Mouse (Mus musculus): Measurements from ENCODE around the gene Dock6. TPM values are rescaled to one million over a fixed set of nuclear protein-coding genes. Genes with fewer than 3 reads are reported as not detected.

Dock6 gene
- polyA plus RNA-seq, 1 experiment from 2014 or later = 11.8 TPM

DNA sequence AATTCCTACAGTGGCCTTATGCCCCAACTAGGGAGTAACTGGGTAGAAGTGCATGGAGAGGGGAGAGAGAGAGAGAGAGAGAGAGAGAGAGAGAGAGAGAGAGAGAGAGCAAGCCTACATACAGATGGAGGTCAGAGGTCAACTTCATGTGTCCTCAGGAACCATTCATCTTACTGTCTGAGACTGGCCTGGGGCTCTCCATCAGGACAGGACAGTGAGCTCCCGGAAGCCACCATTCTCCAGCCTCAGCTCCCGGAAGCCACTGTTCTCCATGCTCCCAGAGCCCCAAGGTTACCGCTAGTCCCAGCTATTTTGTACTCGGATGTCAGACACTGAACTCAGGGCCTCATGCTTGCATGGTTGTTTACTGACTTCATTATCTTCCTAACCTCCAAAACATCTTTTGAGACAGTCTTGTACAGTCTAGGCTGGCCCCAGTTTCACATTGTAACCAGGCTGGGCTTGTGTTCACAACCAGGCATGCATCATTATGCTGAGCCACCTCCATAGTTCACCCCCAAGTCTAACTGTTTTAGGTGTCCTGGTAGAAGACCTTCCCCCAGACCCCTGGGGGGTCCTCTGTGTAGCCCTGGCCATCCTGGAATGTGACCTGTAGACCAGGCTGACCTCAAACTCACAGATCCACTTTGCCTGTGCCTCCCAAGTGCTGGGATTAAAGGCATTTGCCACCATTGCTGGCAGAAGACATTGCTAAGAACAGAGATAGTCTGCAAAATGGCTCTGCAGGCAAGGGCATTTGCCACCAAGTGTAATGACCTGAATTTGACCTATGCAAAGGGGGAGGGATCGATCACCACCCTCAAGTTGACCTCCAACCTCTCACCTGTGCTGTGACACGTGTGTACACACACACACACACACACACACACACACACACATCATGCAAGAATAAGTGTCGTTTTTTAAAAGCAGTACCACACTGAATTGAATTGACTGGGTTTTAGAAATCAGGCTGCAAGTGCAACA is 2.5 kb downstream of the Dock6 start:
- Histone ChIP-seq H3K9ac (replicated peaks; ENCODE audit: low read depth, low read length) (no peak overlapping the region), H3K27ac (ENCODE audit: low read length) (no peak overlapping the region), H3K4me3 (replicated peaks; ENCODE audit: low read length) (no peak overlapping the region), H3K9me3 (ENCODE audit: control insufficient read depth, low read length) (no peaks in the 10 kb centered on the region), H3K4me1 (replicated peaks; ENCODE audit: control insufficient read depth, insufficient read depth, low read length) (peaks cover 5% of the 10 kb centered on the region), H3K36me3 (ENCODE audit: control insufficient read depth, insufficient read depth) (no peaks in the 10 kb centered on the region), H3K4me2 (ENCODE audit: low read length) (no peak overlapping the region), H3K27me3 (replicated peaks; ENCODE audit: control insufficient read depth, insufficient read depth, low read length) (no peaks in the 10 kb centered on the region)
- no peak for ATAC-seq
- WGBS = 90% methylated on average over 7 of the region's 7 CpGs

DNA sequence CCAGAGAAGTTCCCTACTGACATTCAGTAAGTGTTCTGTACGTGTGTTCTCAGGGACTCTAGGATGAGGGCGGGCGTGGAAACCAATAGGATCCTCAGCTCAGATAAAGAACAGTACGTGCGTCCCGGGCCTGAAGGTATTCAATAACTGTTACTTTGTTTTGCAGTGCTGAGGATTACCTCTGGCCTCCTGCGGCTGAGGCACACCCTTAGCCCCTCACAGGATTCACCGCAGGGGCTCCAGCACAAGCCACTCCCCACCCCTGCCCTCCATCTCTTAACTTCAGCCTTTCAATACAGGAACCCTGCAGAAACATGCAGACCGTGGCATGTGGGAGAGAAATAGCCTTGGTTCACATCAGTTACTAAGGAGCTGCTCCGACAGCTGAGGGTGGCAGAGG is 4.5 kb downstream of the Dock6 start:
- Histone ChIP-seq H3K4me3 (replicated peaks; ENCODE audit: low read length) (no peak overlapping the region), H3K9ac (replicated peaks; ENCODE audit: low read depth, low read length) (no peak overlapping the region), H3K4me1 (replicated peaks; ENCODE audit: control insufficient read depth, insufficient read depth, low read length) (peaks cover 5% of the 10 kb centered on the region), H3K4me2 (ENCODE audit: low read length) (no peak overlapping the region), H3K27ac (ENCODE audit: low read length) (no peak overlapping the region), H3K9me3 (ENCODE audit: control insufficient read depth, low read length) (no peaks in the 10 kb centered on the region), H3K36me3 (ENCODE audit: control insufficient read depth, insufficient read depth) (no peaks in the 10 kb centered on the region), H3K27me3 (replicated peaks; ENCODE audit: control insufficient read depth, insufficient read depth, low read length) (no peaks in the 10 kb centered on the region)
- no peak for ATAC-seq
- WGBS = 21% methylated on average over 10 of the region's 10 CpGs

DNA sequence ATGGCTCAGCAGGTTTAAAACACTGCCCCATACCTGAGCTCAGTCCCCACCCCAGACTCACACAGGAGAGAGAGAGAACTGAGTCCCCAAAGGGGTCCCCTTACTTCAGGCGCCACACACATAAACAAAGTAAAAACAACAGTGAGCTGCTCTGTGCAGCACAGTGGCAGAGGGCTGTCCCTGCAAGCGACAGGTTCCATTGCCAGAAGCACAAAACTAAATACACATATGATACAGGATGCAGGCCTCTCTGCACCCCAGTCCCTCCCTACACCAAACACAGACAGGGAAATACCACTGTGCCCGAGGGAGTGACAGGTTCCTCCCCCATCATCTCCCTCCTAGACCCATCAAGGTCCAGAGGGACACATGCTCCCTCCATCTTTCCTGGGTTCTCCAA is 5.0 kb downstream of the Dock6 start:
- H3K9me3 ChIP-seq (ENCODE audit: control insufficient read depth, low read length) = no peaks in the 10 kb centered on the region
- no peak for ATAC-seq
- no peak overlapping the region for H3K4me2 ChIP-seq (ENCODE audit: low read length)
- H3K4me3 ChIP-seq (replicated peaks; ENCODE audit: low read length) = no peak overlapping the region
- no peak overlapping the region for H3K9ac ChIP-seq (replicated peaks; ENCODE audit: low read depth, low read length)
- H3K36me3 ChIP-seq (ENCODE audit: control insufficient read depth, insufficient read depth) = no peaks in the 10 kb centered on the region
- H3K4me1 ChIP-seq (replicated peaks; ENCODE audit: control insufficient read depth, insufficient read depth, low read length) = no peaks in the 10 kb centered on the region; the same call in 1 of the 2 replicates
- 32% methylated on average over 3 of the region's 3 CpGs for WGBS
- no peak overlapping the region for H3K27ac ChIP-seq (ENCODE audit: low read length)
- no peaks in the 10 kb centered on the region for H3K27me3 ChIP-seq (replicated peaks; ENCODE audit: control insufficient read depth, insufficient read depth, low read length)

DNA sequence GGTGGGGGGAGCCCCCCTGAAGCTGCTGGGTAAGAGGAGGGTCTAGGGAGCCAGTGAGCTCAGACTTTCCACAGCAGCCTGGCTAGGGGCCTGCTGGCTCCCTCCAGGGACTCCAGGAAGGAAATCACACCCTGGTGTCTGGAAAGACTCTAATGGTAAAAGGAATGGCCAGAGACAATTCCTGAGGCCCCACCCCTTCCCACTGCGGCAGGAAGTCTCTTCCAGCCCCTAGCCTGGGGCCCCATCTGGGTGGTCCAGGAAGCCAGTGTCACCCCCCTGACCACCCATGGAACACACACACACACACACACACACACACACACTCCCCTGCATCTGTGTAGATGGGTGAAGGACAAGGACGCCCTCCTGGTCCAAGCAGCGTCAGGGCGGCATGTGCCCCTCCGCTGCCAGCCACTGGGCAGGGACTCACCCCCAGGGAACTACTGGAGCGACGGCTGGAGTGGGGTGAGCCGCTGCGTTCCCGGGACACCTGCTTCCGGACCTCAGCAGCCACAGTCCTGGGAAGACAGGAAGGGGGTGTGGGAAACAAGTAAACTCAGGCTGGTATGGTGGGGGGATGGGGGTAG is 5.6 kb downstream of the Dock6 start:
- no peaks in the 10 kb centered on the region for H3K27me3 ChIP-seq (replicated peaks; ENCODE audit: control insufficient read depth, insufficient read depth, low read length)
- no peak overlapping the region for H3K27ac ChIP-seq (ENCODE audit: low read length)
- H3K4me1 ChIP-seq (replicated peaks; ENCODE audit: control insufficient read depth, insufficient read depth, low read length) = no peaks in the 10 kb centered on the region
- no peak overlapping the region for H3K4me3 ChIP-seq (replicated peaks; ENCODE audit: low read length)
- ATAC-seq = no peak
- no peak overlapping the region for H3K4me2 ChIP-seq (ENCODE audit: low read length)
- no peaks in the 10 kb centered on the region for H3K36me3 ChIP-seq (ENCODE audit: control insufficient read depth, insufficient read depth)
- no peak overlapping the region for H3K9ac ChIP-seq (replicated peaks; ENCODE audit: low read depth, low read length)
- H3K9me3 ChIP-seq (ENCODE audit: control insufficient read depth, low read length) = no peaks in the 10 kb centered on the region
- 26% methylated on average over 11 of the region's 11 CpGs for WGBS

DNA sequence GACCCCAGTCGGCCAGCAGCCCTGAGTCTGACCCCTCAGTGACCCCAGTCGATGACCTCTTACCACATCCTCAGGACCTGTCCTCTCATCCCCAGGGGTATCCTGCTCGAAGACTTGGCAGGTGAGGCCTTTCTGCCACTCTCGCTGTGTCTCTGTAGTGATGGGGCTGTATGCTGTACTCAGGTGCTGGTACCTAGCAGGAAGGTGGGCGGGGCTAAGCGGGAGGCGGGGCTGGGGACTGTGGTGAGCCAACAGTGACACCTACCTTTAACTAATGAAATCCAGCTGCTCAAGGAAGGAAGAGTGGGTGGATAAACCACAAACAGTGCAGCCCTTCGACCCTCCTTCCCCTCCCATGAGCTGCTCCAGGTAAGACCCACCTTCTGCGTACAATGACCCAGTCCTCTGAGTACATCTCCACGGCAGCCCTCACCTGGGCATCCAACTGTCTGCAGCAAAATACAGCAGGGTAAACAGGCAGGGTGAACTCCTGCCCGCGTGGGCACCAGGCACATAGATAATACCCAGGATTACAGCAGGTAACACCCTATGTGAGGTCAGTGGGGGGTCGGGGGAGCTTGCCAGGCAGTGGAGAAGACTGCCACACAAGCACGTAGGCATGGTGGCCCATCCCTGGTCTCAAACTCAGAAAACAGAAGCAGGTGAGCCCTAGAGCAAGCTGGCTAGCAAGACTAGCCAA is 6.9 kb downstream of the Dock6 start:
- Histone ChIP-seq H3K4me1 (replicated peaks; ENCODE audit: control insufficient read depth, insufficient read depth, low read length) (no peaks in the 10 kb centered on the region), H3K27me3 (replicated peaks; ENCODE audit: control insufficient read depth, insufficient read depth, low read length) (no peaks in the 10 kb centered on the region), H3K9ac (replicated peaks; ENCODE audit: low read depth, low read length) (no peak overlapping the region), H3K4me2 (ENCODE audit: low read length) (no peak overlapping the region), H3K4me3 (replicated peaks; ENCODE audit: low read length) (no peak overlapping the region), H3K27ac (ENCODE audit: low read length) (no peak overlapping the region), H3K9me3 (ENCODE audit: control insufficient read depth, low read length) (no peaks in the 10 kb centered on the region), H3K36me3 (ENCODE audit: control insufficient read depth, insufficient read depth) (no peaks in the 10 kb centered on the region)
- 67% methylated on average over 14 of the region's 14 CpGs for WGBS
- no peak for ATAC-seq

DNA sequence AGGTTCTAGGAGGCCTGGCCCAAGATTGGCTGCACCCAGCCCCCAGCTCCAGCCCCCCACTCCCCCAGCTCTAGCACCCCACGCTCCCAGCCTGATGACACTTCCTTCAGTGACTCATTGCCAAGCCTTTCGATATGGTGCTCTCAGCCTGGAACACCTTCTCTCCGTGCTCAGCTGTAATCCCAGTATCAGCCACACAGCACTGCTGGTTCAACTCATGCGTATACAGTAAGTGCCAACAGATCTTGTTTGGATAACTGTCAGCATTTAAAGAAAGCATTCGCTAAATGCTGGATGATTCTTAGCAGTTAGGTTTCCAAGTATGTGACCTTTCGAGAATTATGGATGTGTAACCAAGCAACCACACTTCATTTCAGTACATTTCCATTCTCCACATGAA is 9.3 kb downstream of the Dock6 start:
- no peak for ATAC-seq
- H3K27ac ChIP-seq (ENCODE audit: low read length) = no peak overlapping the region

DNA sequence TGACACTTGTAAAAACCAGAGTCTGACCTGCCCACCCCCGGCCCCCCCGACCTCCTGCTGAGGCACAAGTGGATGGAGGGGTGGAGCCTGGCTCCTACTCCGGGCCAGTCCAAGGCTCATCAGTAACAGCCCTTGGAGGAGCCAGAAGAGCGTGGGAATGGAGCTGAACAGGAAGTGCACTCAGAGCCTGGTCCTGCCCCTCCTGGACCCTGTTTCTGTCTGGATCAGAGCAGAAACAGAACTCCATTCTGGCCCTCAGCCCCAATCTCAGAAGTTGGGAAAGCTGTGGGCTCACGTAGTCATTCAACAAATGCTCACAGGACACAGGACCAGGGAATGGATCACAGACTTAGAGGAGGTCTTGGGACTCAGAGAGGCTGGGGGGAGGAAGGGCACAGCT is 10.0 kb downstream of the Dock6 start:
- H3K4me1 ChIP-seq (replicated peaks; ENCODE audit: control insufficient read depth, insufficient read depth, low read length) = no peaks in the 10 kb centered on the region
- H3K27me3 ChIP-seq (replicated peaks; ENCODE audit: control insufficient read depth, insufficient read depth, low read length) = no peaks in the 10 kb centered on the region
- H3K9ac ChIP-seq (replicated peaks; ENCODE audit: low read depth, low read length) = no peak overlapping the region
- no peak overlapping the region for H3K4me3 ChIP-seq (replicated peaks; ENCODE audit: low read length)
- no peaks in the 10 kb centered on the region for H3K36me3 ChIP-seq (ENCODE audit: control insufficient read depth, insufficient read depth)
- H3K27ac ChIP-seq (ENCODE audit: low read length) = no peak overlapping the region
- no peaks in the 10 kb centered on the region for H3K9me3 ChIP-seq (ENCODE audit: control insufficient read depth, low read length)
- no peak overlapping the region for H3K4me2 ChIP-seq (ENCODE audit: low read length)
- WGBS = 63% methylated on average over 5 of the region's 5 CpGs
- ATAC-seq = no peak

More for the DNA sequence above, 9.3 kb downstream of the Dock6 start:
- no peaks in the 10 kb centered on the region for H3K36me3 ChIP-seq (ENCODE audit: control insufficient read depth, insufficient read depth)
- no peaks in the 10 kb centered on the region for H3K4me1 ChIP-seq (replicated peaks; ENCODE audit: control insufficient read depth, insufficient read depth, low read length)
- no peak overlapping the region for H3K4me3 ChIP-seq (replicated peaks; ENCODE audit: low read length)
- no peak overlapping the region for H3K4me2 ChIP-seq (ENCODE audit: low read length)
- no peak overlapping the region for H3K9ac ChIP-seq (replicated peaks; ENCODE audit: low read depth, low read length)
- H3K27me3 ChIP-seq (replicated peaks; ENCODE audit: control insufficient read depth, insufficient read depth, low read length) = no peaks in the 10 kb centered on the region
- no peaks in the 10 kb centered on the region for H3K9me3 ChIP-seq (ENCODE audit: control insufficient read depth, low read length)
- WGBS = 67% methylated on average over 6 of the region's 6 CpGs

DNA sequence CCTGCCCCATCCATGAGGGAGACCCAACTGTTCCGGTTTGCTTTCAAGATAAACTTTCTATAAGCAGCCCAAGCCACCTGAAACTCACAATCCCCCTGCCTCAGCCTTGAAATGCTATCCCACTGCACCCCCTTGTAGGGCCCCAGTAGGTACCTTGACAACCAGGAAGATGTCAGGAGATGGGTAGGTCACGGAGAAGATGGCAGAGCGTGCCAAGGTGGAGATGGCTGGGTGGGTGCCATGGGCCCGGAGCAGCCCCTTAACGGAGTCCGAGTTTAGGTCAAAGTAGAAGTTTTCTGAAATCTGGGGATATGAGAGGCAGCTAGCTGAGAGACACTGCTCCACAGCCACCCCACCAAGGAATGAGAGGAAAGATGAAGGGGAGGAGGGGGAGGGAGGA is 11.1 kb downstream of the Dock6 start:
- 98% methylated on average over 6 of the region's 6 CpGs for WGBS
- Histone ChIP-seq H3K4me2 (ENCODE audit: low read length) (no peak overlapping the region), H3K4me1 (replicated peaks; ENCODE audit: control insufficient read depth, insufficient read depth, low read length) (no peaks in the 10 kb centered on the region)

DNA sequence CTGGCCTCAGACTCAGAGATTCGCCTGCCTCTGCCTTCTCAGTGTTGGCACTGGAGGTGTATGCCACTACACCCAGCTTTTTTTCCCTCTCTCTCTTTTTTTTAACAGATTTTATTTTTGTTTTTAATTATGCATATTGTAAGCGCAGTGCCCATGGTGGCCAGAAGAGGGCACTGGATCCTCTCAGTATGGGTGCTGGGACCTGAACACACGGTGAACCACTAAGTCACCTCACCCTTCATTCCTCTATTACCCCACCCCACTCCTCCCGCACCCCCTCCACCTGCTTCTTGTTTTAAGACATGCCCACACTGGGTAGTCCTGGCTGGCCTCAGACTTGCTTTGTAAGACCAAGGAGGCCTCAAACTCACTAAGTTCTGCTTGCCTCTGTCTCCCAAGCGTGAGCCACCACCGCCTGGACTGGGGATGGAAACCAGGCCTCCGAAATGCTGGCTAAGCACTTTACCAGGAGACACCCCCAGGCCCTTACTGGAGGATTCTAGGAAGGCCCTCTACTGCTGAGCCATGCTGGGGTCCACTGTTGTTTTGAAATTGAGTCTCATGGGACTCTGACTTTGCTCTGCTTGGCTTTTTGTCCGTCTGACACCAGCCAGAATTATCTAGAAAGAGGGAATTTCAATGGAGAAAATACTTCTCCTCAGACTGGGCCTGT is 12.2 kb downstream of the Dock6 start:
- Histone ChIP-seq H3K9ac (replicated peaks; ENCODE audit: low read depth, low read length) (no peak overlapping the region), H3K36me3 (ENCODE audit: control insufficient read depth, insufficient read depth) (no peaks in the 10 kb centered on the region), H3K27me3 (replicated peaks; ENCODE audit: control insufficient read depth, insufficient read depth, low read length) (no peaks in the 10 kb centered on the region), H3K27ac (ENCODE audit: low read length) (no peak overlapping the region), H3K4me1 (replicated peaks; ENCODE audit: control insufficient read depth, insufficient read depth, low read length) (no peaks in the 10 kb centered on the region), H3K4me3 (replicated peaks; ENCODE audit: low read length) (no peak overlapping the region), H3K9me3 (ENCODE audit: control insufficient read depth, low read length) (no peaks in the 10 kb centered on the region), H3K4me2 (ENCODE audit: low read length) (no peak overlapping the region)
- 53% methylated on average over 8 of the region's 8 CpGs for WGBS
- ATAC-seq = peak; percentile 71

More for the DNA sequence above, 11.1 kb downstream of the Dock6 start:
- Histone ChIP-seq H3K9ac (replicated peaks; ENCODE audit: low read depth, low read length) (no peak overlapping the region), H3K27ac (ENCODE audit: low read length) (no peak overlapping the region), H3K36me3 (ENCODE audit: control insufficient read depth, insufficient read depth) (no peaks in the 10 kb centered on the region), H3K4me3 (replicated peaks; ENCODE audit: low read length) (no peak overlapping the region), H3K27me3 (replicated peaks; ENCODE audit: control insufficient read depth, insufficient read depth, low read length) (no peaks in the 10 kb centered on the region), H3K9me3 (ENCODE audit: control insufficient read depth, low read length) (no peaks in the 10 kb centered on the region)
- no peak for ATAC-seq

All from forebrain, embryonic 16.5 days (tissue).